Mouse (Mus musculus) forebrain, embryonic 16.5 days (tissue): ENCODE data around the gene Clasp2. TPM values are rescaled to one million over a fixed set of nuclear protein-coding genes. Genes with fewer than 3 reads are reported as not detected.
"Not testable (repeated sequence)": the region's sequence is repeated elsewhere in the genome, so short reads cannot be mapped to it uniquely, and the experiment has no call there.

Experiments used
- ATAC-seq: fragments of 200-750 bp; cut with Nextera tagmentation; 2 replicates; pipeline ENCODE4 v1.8.0; 2017; ENCODE audit warnings: mild to moderate bottlenecking, moderate library complexity
- H3K27ac ChIP-seq: fragments of 300-500 bp; sonication (generic); 2 replicates; pipeline ENCODE4 v1.5.1; 2014; ENCODE audit warnings: low read length, control low read depth
- H3K27me3 ChIP-seq: fragments of 300-500 bp; sonication (generic); replicated peaks from 2 replicates; pipeline ENCODE4 v1.6.1; 2014; ENCODE audit warnings: low read length; ENCODE audit not compliant: control insufficient read depth, insufficient read depth
- H3K36me3 ChIP-seq: fragments of 300-500 bp; sonication (generic); 2 replicates; pipeline ENCODE4 v1.6.1; 2014; ENCODE audit not compliant: control insufficient read depth, insufficient read depth
- H3K4me1 ChIP-seq: fragments of 300-500 bp; sonication (generic); replicated peaks from 2 replicates; pipeline ENCODE4 v1.6.1; 2014; ENCODE audit warnings: low read length; ENCODE audit not compliant: control insufficient read depth, insufficient read depth
- H3K4me2 ChIP-seq: fragments of 300-500 bp; sonication (generic); 2 replicates; pipeline ENCODE4 v1.6.1; 2014; ENCODE audit warnings: mild to moderate bottlenecking, low read length, control low read depth
- H3K4me3 ChIP-seq: fragments of 300-500 bp; sonication (generic); replicated peaks from 2 replicates; pipeline ENCODE4 v1.5.1; 2014; ENCODE audit warnings: mild to moderate bottlenecking, low read length, control low read depth
- H3K9ac ChIP-seq: fragments of 300-500 bp; sonication (generic); replicated peaks from 2 replicates; pipeline ENCODE4 v1.6.1; 2014; ENCODE audit warnings: low read depth, low read length, control low read depth
- H3K9me3 ChIP-seq: fragments of 300-500 bp; sonication (generic); 2 replicates; pipeline ENCODE4 v1.6.1; 2016; ENCODE audit warnings: low read length; ENCODE audit not compliant: control insufficient read depth
- WGBS: fragments of 180-500 bp; shearing (Covaris S2); extraction: QIAGEN DNeasy Blood & Tissue Kit; methylation state at CpG from one replicate; pipeline ENCODE4 v1.1.7; 2014; 5-methylcytosine and 5-hydroxymethylcytosine counted together
- polyA plus RNA-seq: library from polyadenylated mRNA; unstranded; fragments of >200 nt; fragmentation: Nextera tagmentation; extraction: Ambion mirVana; gene quantifications from 2 replicates; pipeline ENCODE4 v1.2.1, GENCODE M21; 2015

Gene Clasp2
- polyA plus RNA-seq, 1 experiment from 2014 or later = 143 TPM

GRCm38 (mm10) chr9:113863370-113863999 lies 122.2 kb downstream of the Clasp2 start:
- ATAC-seq = no peak
- H3K27ac ChIP-seq = no peak overlapping the region
- H3K9ac ChIP-seq = no peak overlapping the region
- H3K4me3 ChIP-seq = no peak overlapping the region
- no peaks in the 10 kb centered on the region for H3K4me1 ChIP-seq
- WGBS = 93% methylated on average over 5 of the region's 5 CpGs
- H3K27me3 ChIP-seq = no peaks in the 10 kb centered on the region
- H3K4me2 ChIP-seq = no peak overlapping the region
- peaks cover 13% of the 10 kb centered on the region for H3K36me3 ChIP-seq
- H3K9me3 ChIP-seq = no peaks in the 10 kb centered on the region

GRCm38 (mm10) chr9:113867951-113868350 lies 126.7 kb downstream of the Clasp2 start:
- H3K27me3 ChIP-seq = no peaks in the 10 kb centered on the region
- 86% methylated on average over 5 of the region's 5 CpGs for WGBS
- no peak for ATAC-seq
- no peaks in the 10 kb centered on the region for H3K9me3 ChIP-seq
- H3K9ac ChIP-seq = no peak overlapping the region
- H3K4me2 ChIP-seq = no peak overlapping the region
- peaks cover 25% of the 10 kb centered on the region for H3K36me3 ChIP-seq
- H3K4me3 ChIP-seq = no peak overlapping the region
- H3K4me1 ChIP-seq = no peaks in the 10 kb centered on the region
- H3K27ac ChIP-seq = no peak overlapping the region

GRCm38 (mm10) chr9:113894903-113895302 lies 153.6 kb downstream of the Clasp2 start:
- 94% methylated on average over 3 of the region's 3 CpGs for WGBS
- ATAC-seq = no peak
- H3K27me3 ChIP-seq = no peaks in the 10 kb centered on the region
- H3K27ac ChIP-seq = no peak overlapping the region
- no peak overlapping the region for H3K4me2 ChIP-seq
- no peak overlapping the region for H3K4me3 ChIP-seq
- peaks cover 38% of the 10 kb centered on the region for H3K36me3 ChIP-seq
- H3K9ac ChIP-seq = no peak overlapping the region
- H3K9me3 ChIP-seq = no peaks in the 10 kb centered on the region
- H3K4me1 ChIP-seq = no peaks in the 10 kb centered on the region

- no peak for ATAC-seq
- H3K36me3 ChIP-seq = peaks cover 40% of the 10 kb centered on the region
- H3K27me3 ChIP-seq = no peaks in the 10 kb centered on the region
- no peak overlapping the region for H3K4me2 ChIP-seq
- H3K4me3 ChIP-seq = no peak overlapping the region
- no peak overlapping the region for H3K27ac ChIP-seq
- H3K9ac ChIP-seq = no peak overlapping the region
- H3K4me1 ChIP-seq = no peaks in the 10 kb centered on the region
- 78% methylated on average over 4 of the region's 4 CpGs for WGBS
- no peaks in the 10 kb centered on the region for H3K9me3 ChIP-seq
These were observed 161.9 kb downstream of the Clasp2 start for GRCm38 (mm10) chr9:113903136-113903535.

GRCm38 (mm10) chr9:113904315-113904714 lies 163.0 kb downstream of the Clasp2 start:
- not testable (repeated sequence) for H3K4me2 ChIP-seq, H3K27me3 ChIP-seq, H3K27ac ChIP-seq, H3K9ac ChIP-seq, H3K4me1 ChIP-seq, H3K9me3 ChIP-seq, ATAC-seq, H3K4me3 ChIP-seq
- WGBS = 97% methylated on average over 6 of the region's 6 CpGs
- H3K36me3 ChIP-seq = peaks cover 43% of the 10 kb centered on the region

GRCm38 (mm10) chr9:113915789-113916188 lies 174.5 kb downstream of the Clasp2 start:
- H3K36me3 ChIP-seq = peaks cover 25% of the 10 kb centered on the region
- H3K4me2 ChIP-seq = no peak overlapping the region
- no peaks in the 10 kb centered on the region for H3K4me1 ChIP-seq
- no peak for ATAC-seq
- H3K9me3 ChIP-seq = no peaks in the 10 kb centered on the region
- no peak overlapping the region for H3K4me3 ChIP-seq
- no peak overlapping the region for H3K9ac ChIP-seq
- no peaks in the 10 kb centered on the region for H3K27me3 ChIP-seq
- H3K27ac ChIP-seq = no peak overlapping the region
- WGBS = 95% methylated on average over 5 of the region's 5 CpGs

- Histone ChIP-seq H3K27me3 (no peaks in the 10 kb centered on the region), H3K9me3 (no peaks in the 10 kb centered on the region), H3K9ac (no peak overlapping the region), H3K36me3 (peaks cover 18% of the 10 kb centered on the region), H3K4me1 (no peaks in the 10 kb centered on the region), H3K4me3 (no peak overlapping the region), H3K4me2 (no peak overlapping the region), H3K27ac (no peak overlapping the region)
- no peak for ATAC-seq
- 93% methylated on average over 5 of the region's 5 CpGs for WGBS
These were observed 181.4 kb downstream of the Clasp2 start for GRCm38 (mm10) chr9:113922677-113923076.

GRCm38 (mm10) chr9:113924883-113925282 lies 183.6 kb downstream of the Clasp2 start:
- H3K9ac ChIP-seq = no peak overlapping the region
- H3K4me2 ChIP-seq = no peak overlapping the region
- no peaks in the 10 kb centered on the region for H3K4me1 ChIP-seq
- H3K36me3 ChIP-seq = peaks cover 14% of the 10 kb centered on the region
- no peaks in the 10 kb centered on the region for H3K27me3 ChIP-seq
- no peak for ATAC-seq
- WGBS = 92% methylated on average over 5 of the region's 5 CpGs
- no peaks in the 10 kb centered on the region for H3K9me3 ChIP-seq
- no peak overlapping the region for H3K4me3 ChIP-seq
- no peak overlapping the region for H3K27ac ChIP-seq

GRCm38 (mm10) chr9:113928591-113928990 lies 187.3 kb downstream of the Clasp2 start:
- Histone ChIP-seq H3K9ac (no peak overlapping the region), H3K9me3 (no peaks in the 10 kb centered on the region), H3K4me1 (peaks cover 18% of the 10 kb centered on the region), H3K4me3 (no peak overlapping the region), H3K36me3 (no peaks in the 10 kb centered on the region), H3K27me3 (no peaks in the 10 kb centered on the region), H3K27ac (no peak overlapping the region), H3K4me2 (no peak overlapping the region)
- 84% methylated on average over 4 of the region's 4 CpGs for WGBS
- ATAC-seq = no peak

GRCm38 (mm10) chr9:113929676-113930075 lies 188.4 kb downstream of the Clasp2 start:
- Histone ChIP-seq H3K27me3 (no peaks in the 10 kb centered on the region), H3K9me3 (no peaks in the 10 kb centered on the region), H3K36me3 (no peaks in the 10 kb centered on the region), H3K4me3 (no peak overlapping the region), H3K27ac (no peak overlapping the region), H3K9ac (no peak overlapping the region), H3K4me2 (no peak overlapping the region), H3K4me1 (peaks cover 20% of the 10 kb centered on the region)
- WGBS = 86% methylated on average over 1 of the region's 1 CpGs
- no peak for ATAC-seq
